Mouse (Mus musculus) skeletal muscle tissue, adult 2 months (tissue): Measurements from ENCODE around the gene Pih1d1.
A peak's percentile ranks its signal among the peaks of the same experiment; 100 is the strongest.
"Not testable (repeated sequence)": the region's sequence is repeated elsewhere in the genome, so short reads cannot be mapped to it uniquely, and the experiment has no call there.

Source experiments
- DNase-seq: peaks from one replicate; pipeline ENCODE4 v3.0.0-alpha.2; 2012; ENCODE audit warnings: low read depth, low spot score

The Pih1d1 gene

DNA sequence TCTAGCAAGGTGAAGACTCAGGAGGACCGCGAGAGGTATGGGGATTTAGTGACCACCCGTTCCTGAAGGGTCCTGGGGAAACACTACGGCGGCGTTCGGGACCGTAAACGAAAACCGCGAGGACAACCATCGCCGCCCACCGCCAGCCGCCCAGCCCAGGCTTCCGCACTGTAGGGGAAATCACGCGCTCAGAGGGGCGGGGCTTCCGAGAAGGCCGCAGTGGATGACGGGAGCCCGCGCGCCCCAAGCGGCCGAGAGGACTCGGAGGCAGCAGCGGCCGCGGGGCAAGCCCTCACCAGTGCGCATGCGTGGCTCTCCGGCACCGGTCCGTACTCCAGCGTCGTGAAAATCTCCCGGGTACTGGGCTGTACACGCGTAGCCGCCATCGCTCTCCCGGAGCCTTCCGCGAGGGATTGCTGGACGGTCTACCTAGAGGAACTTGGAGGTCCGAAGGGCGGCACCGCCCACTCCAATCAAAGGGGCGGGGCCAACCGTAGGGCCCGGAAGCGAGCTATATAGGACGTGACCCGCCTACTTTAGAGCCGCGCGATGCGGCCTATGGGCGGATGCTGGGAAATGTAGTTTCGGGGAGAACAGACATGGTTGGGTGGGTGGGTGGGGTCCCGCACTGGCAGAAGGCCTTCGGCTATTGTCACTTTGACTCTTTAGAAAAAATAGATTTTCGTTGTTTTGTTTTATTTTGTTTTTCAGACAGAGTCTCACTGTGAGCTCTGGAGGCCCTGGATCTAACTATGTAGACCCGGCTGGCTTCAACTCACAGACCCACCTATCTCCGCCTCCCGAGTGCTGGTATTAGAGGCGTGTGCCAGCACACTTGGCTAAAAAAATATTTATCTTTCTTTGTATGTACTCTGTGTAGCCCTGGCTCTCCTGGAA, at the start of gene Pih1d1, which contains the start of gene Aldh16a1:
Pih1d1 (plus strand) TSS at position 208 of the 897 bp plus-strand sequence.
Aldh16a1 (minus strand) TSS at position 489 of the 897 bp plus-strand sequence.
- peak; percentile 96 for DNase-seq

DNA sequence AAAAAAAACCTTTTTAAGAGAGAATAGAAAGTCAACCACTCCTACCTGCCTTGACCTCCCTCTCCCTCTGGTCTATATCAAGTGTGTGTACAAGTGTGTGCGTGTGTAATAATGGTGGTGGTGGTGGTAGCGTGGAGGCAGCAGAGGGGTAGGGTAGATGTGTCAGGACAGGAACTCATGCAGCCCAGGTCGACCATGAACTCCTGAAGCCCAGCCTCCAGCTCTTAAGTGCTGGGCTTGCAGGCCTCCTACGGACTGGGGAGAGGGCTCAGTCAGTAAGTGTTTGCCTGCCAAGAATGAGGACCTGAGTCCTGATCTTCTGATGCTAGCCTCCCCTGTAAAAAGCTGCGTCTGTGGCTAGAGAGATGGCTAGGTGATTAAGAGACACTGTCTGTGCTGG, 49.2 kb upstream of the Pih1d1 start:
- no peak for DNase-seq

DNA sequence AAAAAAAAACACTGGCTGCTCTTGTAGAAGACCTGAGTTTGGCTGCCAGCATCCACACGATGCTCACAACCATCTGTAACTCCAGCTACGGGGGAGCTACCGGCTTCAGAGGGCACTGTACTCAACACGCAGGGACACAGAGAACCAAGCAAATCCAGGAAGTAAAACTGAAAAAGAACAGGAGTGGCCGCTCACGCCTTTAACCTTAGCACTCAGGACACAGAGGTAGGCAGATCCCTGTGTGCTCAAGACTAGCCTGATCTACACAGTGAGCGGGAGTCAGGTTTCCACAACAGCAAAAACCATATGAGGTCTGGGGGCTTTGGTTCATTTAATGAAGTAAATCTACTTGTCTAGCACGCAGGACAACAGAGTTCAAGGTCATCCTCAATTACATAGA, 48.6 kb upstream of the Pih1d1 start:
- DNase-seq, result no peak

DNA sequence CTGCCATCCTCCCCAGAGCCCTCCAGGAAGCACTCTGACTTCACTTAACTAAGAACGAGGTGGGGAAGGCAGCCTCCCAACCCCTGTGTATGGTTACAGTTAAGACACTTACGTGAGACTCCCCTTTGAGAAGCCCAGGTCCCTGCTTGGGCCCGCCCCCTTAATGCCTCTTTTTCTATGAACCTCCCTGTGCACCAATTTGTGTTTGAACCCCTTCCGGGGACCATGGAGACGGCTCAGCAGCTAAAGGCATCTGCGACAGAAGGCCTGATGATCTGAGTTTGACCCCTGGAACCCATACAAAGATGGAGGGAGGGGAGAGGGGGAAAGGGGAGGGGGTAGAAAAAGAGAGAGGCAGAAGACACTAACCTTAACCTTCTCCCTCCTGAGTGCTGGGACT, 47.7 kb upstream of the Pih1d1 start:
- DNase-seq, result no peak

DNA sequence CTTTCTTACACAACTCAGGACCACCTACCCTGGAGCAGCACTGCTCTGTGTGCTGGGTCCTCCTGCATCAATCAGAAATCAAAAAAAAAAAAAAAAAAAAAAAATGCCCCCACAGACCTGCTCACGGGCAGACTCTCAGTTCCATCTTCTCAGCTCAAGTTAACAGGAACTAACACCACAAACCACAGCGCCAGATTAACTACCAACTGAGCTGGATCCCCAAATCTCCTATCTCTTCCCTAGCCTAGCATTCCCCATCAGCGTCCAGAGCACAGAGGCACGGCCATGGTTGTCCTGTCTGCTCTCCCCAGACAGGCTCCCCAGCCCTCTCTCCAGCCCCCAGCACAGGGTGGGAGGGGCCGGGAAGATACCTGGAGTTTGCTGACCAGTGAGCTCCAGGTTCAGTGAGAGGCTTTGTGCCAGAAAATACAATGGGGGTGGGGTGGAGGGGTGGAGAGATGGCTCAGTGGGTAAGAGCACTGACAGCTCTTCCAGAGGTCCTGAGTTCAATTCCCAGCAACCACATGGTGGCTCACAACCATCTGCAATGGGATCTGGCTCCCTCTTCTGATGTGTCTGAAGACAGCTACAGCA, 47.0 kb upstream of the Pih1d1 start:
- DNase-seq, result no peak

DNA sequence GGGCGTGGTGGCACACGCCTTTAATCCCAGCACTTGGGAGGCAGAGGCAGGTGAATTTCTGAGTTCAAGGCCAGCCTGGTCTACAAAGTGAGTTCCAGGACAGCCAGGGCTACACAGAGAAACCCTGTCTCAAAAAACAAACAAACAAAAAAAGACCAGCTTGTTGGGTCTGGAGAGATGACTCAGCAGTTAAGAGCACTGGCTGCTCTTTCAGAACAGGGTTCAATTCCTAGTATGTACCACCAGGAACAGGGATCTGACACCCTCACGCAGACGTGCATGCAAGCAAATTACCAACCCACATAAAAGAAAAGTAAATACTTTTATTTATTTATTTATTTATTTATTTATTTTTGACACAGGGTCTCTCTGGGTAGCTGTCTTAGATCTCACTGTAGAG, 44.0 kb upstream of the Pih1d1 start:
- DNase-seq, result not testable (repeated sequence)

DNA sequence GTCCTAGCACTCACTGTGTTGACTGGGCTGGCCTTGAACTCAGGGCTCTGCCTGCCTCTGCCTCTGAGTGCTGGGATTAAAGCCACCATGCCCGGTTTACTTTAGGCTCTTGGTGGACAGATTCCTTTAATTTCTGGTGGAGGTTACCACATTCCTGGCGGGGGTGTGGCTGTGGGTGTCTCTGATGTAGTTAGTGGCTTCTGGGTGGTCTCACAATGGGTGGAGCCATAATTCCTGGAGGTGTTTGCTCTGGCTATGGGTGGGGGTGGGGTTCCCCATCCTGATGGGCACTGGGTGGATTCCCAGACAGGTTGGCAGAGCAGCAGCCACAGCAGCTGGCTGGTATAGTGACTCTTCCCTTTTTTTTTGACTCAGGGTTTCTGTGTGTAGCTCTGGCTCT, 42.2 kb upstream of the Pih1d1 start:
- no peak for DNase-seq

DNA sequence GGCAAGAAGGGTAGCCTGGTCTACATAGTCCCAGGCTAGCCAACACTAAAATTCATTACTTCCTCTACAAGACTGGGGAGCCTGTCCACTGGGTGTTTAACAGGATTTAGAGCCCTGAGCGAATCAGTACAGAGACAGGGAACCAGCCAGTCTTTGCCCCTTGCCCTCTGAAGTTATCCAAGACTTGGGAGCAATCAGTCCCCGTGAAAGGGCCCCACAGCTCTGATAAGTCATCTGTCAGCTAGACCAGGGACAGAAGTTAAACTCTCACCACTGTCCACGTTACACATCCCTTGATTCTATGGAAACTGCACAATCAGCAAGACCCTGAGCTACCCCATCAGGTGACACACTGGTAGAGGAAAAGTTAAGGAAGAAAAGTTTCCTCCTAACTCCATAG, 41.6 kb upstream of the Pih1d1 start:
- no peak for DNase-seq

DNA sequence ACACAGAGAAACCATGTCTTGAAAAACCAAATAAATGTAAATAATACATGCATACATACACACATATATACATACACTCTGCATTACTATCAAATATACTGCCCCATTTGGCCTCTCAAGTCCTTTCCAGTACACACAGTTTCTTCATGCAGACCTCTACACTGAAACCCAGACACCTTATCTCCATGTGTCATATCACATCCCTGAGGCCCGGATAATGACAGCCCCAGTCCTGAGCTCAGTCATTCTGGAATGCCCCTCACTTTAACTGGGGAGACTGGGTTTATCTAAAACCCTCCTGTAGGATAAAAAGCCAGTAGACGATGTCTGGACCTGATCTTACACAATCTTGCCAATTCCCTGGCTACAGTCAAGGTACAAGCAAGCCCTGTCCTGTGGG, 40.6 kb upstream of the Pih1d1 start:
- no peak for DNase-seq

DNA sequence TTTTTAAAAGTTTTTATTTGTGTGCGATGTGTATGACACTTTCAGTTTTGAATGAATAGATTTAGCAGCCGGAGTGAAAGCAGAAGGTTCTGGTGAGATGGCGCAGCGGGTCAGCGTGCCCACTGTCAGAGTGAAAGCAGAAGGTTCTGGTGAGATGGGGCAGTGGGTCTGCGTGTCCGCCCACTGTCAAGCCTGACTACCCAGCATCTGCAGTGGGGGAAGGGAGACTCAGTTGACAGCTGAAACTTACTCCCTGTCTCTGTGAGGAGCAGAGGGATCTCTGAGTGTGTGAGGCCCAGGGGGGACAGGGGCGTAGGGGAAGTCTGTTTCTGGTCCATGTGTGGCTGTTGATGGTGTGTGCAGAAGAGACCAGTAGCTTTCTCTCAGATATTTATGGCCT, 36.5 kb upstream of the Pih1d1 start:
- DNase-seq, result no peak

DNA sequence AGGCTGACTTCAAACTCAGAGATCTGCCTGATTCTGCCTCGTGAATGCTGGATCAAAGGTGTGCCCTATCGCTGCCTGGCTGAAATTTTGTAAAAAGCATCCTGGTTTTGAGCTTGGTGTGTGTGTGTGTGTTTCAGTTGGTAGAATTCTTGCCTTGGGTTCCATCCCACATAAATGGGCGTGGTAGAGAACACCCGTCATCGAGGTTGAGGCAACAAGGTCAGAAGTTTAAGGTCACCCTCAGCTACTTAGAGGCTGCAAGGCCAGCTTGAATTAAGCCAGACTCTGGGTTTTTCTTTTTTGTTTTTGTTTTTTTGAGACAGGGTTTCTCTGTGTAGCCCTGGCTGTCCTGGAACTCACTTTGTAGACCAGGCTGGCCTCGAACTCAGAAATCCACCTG, 35.8 kb upstream of the Pih1d1 start:
- no peak for DNase-seq

DNA sequence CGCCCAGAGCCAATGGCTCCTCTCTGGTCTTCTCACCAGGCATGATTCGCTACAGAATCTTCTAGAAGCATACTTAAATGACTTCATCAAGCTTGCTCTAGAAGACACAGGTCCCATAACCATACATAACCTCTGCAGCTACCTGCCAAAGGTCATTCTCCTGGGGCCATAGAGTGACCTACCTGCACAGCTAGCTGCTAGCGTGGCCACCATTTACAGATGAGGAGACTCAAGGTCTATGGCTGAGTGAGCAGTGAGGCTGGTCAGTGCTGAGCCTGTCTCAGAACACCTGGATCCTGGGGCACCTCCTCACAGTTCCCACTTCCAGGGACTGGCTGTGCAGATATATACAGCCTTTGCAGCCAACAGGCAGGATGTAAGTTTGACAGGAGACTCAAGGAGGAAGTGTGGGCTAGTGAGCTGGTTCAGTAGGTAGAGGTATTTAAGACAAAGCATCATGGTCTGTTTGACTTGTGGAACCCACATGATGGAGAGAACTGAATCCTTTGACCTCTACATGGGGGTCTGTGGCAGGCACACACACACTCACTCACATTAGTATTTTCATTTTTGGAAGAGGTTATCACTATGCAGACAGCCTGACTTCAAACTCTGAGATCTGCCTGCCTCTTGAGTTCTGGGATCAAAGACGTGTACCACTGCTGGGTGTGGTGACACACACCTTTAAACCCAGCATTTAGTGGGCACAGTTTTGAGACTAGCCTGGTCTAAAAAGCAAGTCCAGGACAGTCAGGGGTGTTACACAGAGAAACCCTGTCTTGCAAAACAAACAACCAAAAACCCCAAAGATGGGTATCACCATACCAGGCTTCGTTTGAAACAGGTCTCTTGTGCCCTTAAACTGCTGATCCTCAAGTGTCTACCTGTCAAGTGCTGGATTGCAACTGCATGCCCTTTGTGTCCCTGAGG, 34.1 kb upstream of the Pih1d1 start:
- no peak for DNase-seq

DNA sequence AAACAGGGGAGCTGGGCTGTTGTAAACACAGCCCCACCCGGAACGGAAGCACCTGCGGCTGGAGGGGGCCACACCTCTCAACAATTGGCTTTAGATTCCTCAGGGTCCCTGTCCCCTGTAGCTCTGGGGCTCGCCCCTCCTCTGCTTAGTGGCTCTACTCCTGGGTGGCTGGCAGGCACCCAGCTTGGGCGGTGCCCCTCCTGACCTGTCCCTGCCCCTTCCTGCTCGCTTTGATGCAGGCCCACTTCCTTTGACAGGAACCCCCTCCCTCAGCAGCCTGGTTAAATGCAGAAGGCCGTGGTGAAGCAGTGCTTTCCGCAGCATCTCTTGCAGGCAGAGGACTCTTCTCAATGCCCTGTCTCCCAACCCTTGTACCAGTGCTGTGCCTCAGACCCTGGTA, 32.7 kb upstream of the Pih1d1 start:
- DNase-seq, result peak; percentile 77

DNA sequence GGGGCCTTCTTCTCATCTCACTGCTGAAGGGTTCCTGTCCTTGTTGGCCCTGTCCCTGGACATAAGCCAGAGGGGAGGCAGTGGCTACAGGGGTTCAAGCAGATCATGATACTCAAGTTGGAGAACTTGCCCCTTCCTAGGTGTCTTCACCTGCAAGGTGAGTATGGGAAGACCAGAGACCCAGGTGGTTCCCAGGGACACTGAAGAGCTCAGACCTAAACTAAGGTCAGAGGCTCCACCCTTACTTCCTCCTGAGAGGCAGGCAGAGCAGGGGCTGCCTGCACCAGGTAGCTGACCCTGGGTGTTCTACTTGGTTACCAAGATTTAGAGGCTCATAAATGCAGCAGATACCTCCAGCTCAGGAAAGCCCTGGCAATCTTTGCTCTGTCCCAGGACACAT, 32.1 kb upstream of the Pih1d1 start:
- DNase-seq, result no peak

DNA sequence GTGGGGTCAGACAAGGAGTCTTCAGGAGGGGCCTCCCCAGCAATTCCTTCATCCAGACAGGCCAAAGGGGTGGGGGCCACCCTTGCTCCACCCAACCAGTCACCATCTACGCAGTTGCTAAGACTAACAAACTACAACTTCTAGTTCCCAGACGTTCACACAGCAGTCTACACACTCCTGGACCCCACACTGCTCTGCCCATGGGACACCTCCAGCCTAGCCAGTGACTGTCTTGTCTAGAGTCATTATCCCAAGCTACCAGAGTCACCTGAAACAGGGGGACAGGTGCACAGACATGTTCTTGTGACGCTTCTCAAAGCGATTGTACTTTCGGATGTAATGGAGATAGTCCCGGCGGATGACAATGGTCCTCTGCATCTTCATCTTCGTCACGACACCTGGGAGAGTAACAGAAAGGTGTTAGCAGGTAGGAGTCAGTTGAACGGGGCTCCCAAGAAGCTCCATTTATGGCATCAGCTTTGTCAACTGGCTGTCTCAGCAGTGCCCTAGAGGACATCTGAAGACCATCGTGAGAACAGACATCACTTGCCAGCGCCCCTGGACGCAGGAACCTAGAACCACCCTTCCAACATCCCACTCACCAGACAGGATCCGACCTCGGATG, 31.4 kb upstream of the Pih1d1 start:
- DNase-seq, result no peak

DNA sequence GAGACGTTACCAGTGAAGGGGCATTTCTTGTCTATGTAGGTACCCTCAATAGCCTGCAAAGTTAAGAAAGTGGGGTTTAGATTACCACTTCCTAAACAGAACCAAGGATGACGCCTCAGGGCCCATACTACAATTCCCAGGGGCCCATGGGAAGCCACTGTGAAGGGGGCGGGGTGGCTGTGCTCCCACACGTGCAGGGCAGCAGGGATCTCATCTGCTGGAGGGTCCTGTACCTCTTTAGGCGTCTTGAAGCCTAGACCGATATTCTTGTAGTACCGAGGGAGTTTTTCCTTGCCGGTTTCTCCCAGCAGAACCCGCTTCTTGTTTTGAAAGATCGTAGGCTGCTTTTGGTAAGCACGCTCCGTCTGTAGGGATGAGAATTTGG, 30.9 kb upstream of the Pih1d1 start:
- no peak for DNase-seq

DNA sequence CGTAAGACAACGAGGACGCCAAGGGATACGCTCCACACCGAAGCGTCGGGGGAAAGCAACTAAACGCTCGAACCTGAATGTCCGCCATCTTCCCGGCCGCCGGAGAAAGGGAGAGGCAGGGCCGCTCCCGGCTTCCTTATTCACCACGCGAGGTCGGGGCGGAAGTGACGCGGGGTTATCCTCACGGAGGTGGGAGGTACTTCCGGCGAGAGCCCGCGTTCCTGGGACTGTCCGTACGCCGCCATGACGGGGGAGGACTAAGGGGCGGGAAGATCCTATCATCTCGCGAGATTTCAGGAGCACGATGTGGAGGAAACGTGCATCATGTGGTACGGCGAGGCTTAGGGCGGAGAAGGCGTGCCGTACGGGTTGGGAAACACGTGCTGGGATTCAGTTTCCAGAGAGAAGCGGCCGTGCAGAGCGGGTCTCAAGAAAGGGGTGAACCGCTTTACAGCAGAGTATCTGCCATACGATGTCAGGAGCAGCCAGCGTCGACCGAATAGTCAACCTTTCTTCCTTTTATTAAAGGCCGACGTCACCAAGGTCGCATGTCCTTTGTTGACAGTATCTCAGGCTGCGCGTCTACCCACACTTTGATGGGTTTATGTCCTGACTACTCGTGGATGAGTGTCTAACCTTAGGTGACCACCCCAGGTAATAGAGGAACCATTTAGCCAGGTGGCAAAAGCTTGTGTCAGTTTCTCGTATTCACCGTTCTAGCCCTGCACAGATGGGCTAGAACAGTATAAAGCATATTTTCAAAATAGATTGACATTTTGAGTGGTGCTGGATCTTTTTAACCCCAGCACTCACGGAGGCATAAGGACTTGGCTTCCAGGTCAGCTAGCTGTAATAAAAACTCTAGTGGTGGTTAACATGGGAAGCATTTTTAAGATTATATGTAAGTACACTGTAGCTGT, 29.6 kb upstream of the Pih1d1 start, which contains the start of gene Rps11:
Rps11 (minus strand) TSS at position 216 of the 920 bp plus-strand sequence.
- DNase-seq, result peak; percentile 100

DNA sequence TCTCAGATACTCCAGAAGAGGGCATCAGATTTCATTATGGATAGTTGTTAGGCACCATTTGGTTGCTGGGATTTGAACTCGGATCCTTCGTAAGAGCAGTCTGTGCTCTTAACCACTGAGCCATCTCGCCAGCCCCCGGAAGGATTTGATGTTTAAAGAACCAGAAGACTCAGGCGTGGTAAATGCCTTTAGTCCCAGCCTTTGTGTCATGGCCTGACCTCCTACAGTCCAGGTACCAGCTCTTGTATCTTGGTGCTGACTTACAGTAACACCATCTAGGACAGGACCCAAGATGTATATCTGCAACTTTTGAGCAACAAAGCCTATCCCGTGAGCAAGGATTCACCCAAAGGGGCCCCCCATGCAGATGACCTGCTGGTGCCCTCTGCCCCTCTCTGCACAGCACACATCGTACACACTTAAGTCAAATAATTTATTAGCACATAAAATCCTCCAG, 28.9 kb upstream of the Pih1d1 start:
- no peak for DNase-seq

DNA sequence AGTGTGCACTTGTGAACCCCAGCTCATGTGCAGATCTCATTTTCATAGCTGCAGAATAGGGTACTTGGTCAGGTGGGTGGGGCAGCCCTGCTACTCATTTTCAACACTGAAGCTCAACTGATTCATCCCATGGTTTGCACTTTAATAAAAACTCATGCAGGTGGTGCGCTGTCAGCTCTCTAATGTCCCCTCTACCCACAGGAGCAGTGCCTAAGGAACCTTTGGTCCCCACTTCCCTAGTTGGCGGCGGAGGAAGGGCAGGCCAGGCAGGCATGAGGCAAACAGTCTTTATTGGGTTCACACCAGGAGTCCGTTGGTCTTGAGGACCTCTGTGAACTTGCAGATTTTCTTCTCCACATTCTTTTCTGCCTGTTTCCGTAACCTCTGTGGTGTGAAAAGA, 28.5 kb upstream of the Pih1d1 start:
- DNase-seq, result not testable (repeated sequence)

DNA sequence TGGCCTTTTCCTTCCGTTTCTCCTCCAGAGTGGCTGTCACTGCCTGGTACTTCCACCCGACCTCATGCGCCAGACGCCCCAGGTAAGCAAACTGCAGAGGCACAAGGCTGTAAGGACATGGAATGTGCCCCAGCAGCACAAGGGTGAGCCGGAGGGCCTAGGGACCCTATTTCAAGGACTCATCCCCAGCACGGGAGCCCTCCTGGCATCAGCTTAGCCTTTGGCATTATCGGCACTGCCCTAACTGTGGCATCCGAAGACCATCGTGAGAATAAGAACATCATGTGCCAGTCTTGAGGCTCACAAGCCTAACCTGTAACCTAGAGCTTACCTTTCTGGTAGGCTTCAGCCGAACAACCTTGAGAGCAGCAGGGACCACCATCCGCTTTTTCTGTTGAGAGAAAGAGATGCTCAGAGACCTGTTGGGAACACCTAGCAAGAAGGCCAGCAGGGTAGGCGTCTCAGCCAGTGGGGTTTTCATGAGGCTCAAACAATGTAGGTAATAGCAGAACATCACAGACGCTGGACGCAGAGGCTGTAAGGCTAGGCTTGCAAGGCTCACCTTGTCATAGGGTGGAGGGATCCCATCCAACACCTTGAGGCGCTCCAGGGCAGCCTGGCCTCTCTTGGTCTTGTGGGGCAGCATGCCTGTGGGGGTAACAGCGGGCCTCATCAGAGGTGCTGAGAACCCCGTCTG, 27.8 kb upstream of the Pih1d1 start:
- DNase-seq, result no peak
